Mouse (Mus musculus) erythroblast, embryonic 14.5 days (primary cell): ENCODE data around the gene Wnt10a. TPM values are rescaled to one million over a fixed set of nuclear protein-coding genes. Genes with fewer than 3 reads are reported as not detected.

Experiments
- H3K27me3 ChIP-seq: 2 replicates; pipeline ENCODE4 v1.6.1; 2012; ENCODE audit warnings: inconsistent platforms; ENCODE audit not compliant: control insufficient read depth
- H3K36me3 ChIP-seq: 2 replicates; pipeline ENCODE4 v1.6.1; 2012; ENCODE audit warnings: mild to moderate bottlenecking, inconsistent platforms; ENCODE audit not compliant: control insufficient read depth
- H3K4me1 ChIP-seq: 2 replicates; pipeline ENCODE4 v1.6.1; 2012; ENCODE audit warnings: inconsistent platforms; ENCODE audit not compliant: control insufficient read depth
- H3K4me3 ChIP-seq: replicated peaks from 2 replicates; pipeline ENCODE3; 2012; ENCODE audit warnings: moderate library complexity, mild to moderate bottlenecking, inconsistent platforms
- H3K9me3 ChIP-seq: 2 replicates; pipeline ENCODE4 v1.6.1; 2012; ENCODE audit warnings: low read length, inconsistent platforms, mixed read lengths; ENCODE audit not compliant: control insufficient read depth
- GATA1 ChIP-seq: IDR thresholded peaks from 2 replicates; pipeline ENCODE4 v1.6.1; 2012; ENCODE audit warnings: low read length, inconsistent platforms, mixed read lengths
- TAL1 ChIP-seq: IDR thresholded peaks from 3 replicates; pipeline ENCODE4 v1.6.1; 2012; ENCODE audit warnings: low read length, inconsistent platforms, mixed read lengths
- polyA plus RNA-seq: library from polyadenylated mRNA; stranded (reverse); fragments of >175 nt; gene quantifications from 2 replicates; pipeline ENCODE4 v1.2.3, GENCODE M21; 2012

The Wnt10a gene
- polyA plus RNA-seq, 1 experiment, result 0.04 TPM

DNA sequence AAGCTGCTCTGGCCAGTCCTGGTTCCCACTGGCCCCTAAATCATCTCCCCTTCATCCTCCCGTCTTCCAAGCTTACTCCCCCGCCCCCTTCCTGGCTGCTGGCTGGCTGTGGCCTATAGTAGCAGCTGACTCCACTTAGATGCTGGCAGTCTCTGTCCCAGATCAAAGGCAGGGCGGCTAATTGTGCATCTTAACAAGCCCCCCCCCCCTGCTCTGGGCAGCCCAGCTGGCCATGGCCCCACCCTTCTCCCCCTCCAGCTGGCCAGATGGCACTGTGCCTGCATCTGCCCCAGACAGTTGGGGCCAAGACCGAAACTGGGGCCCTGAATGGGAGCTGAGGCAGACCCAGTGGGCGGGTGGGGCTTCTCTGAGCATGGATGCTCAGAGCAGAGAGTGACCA is 6.1 kb downstream of the Wnt10a start:
- H3K36me3 ChIP-seq, result no peaks in the 10 kb centered on the region
- H3K9me3 ChIP-seq, result no peaks in the 10 kb centered on the region
- H3K27me3 ChIP-seq, result peaks cover 97% of the 10 kb centered on the region
- no peaks in the 10 kb centered on the region for H3K4me1 ChIP-seq
- H3K4me3 ChIP-seq, result no peak overlapping the region
- TF ChIP-seq GATA1, result no peak
- no peak for TF ChIP-seq TAL1

DNA sequence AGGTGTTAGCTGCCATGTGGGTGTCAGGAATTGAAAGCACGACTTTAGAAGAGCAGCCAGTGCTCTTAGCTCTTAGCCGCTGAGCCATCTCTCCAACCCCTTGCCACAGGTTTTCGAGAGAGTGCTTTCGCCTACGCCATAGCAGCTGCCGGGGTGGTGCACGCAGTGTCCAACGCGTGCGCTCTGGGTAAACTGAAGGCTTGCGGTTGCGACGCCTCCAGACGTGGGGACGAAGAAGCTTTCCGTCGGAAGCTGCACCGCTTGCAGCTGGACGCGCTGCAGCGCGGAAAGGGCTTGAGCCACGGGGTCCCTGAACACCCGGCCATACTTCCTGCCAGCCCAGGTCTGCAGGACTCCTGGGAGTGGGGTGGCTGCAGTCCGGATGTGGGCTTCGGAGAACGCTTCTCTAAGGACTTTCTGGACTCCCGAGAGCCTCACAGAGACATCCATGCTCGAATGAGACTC is 9.1 kb downstream of the Wnt10a start:
- no peaks in the 10 kb centered on the region for H3K36me3 ChIP-seq
- TF ChIP-seq GATA1 (no peak), TAL1 (no peak)
- H3K4me1 ChIP-seq, result no peaks in the 10 kb centered on the region
- H3K4me3 ChIP-seq, result no peak overlapping the region
- H3K27me3 ChIP-seq, result peaks cover 97% of the 10 kb centered on the region
- no peaks in the 10 kb centered on the region; the same call in 1 of the 2 replicates for H3K9me3 ChIP-seq

DNA sequence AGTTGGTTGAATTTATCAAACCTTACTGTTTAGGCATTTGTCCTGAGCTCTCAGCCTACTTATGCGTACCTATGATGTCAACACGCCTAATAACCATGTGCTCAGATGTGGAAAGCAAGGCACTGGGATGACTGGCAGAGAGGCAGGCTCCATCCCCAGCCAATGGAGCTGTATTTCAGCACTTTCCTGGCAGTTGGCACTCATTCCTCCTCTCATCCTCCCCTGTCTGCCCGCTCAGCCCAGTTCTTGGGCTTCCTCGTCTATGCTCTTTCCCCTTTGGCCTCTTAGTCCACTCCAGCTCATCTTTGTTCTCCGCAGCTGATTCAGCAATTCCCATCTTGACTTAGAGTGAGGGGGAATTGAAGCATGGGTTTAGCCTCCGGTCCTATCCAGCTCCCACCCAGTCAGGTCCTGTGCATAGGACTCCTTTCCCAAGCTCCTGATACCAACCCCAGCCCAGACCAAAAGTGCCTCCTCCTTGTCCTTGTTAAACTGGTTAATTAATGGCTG is 10.4 kb downstream of the Wnt10a start:
- H3K27me3 ChIP-seq, result peaks cover 99% of the 10 kb centered on the region

DNA sequence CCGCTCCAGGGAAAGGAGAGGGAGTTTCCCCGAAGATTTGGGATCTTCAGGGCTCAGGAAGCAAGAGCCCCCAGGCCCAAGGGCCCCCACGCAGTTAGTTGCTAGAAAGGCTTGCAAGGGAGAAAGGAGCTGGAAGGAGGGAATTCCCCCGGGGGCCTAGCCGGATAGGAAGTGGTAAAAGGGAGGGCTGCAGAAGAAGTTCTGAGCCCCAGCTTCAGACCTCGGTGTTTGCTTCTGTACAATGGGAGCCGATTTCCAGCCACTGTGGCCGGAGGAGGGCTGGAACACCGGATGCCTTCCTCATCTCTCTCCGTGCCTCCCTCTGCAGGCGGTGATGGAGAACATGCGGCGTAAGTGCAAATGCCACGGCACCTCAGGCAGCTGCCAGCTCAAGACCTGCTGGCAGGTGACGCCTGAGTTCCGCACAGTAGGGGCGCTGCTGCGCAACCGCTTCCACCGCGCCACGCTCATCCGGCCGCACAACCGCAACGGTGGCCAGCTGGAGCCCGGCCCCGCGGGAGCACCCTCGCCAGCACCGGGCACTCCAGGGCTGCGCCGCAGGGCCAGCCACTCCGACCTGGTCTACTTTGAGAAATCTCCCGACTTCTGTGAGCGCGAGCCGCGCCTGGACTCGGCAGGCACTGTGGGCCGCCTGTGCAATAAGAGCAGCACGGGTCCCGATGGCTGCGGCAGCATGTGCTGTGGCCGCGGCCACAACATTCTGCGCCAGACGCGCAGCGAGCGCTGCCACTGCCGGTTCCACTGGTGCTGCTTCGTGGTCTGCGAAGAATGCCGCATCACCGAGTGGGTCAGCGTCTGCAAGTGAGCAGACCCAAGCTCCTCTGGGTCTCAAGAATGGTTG is 11.7 kb downstream of the Wnt10a start:
- TF ChIP-seq GATA1 (no peak), TAL1 (no peak)
- Histone ChIP-seq H3K36me3 (no peaks in the 10 kb centered on the region), H3K9me3 (no peaks in the 10 kb centered on the region; the same call in 1 of the 2 replicates), H3K27me3 (peaks cover 99% of the 10 kb centered on the region), H3K4me3 (no peak overlapping the region), H3K4me1 (no peaks in the 10 kb centered on the region)

More for the DNA sequence above, 10.4 kb downstream of the Wnt10a start:
- Histone ChIP-seq H3K36me3 (no peaks in the 10 kb centered on the region), H3K4me1 (no peaks in the 10 kb centered on the region), H3K4me3 (no peak overlapping the region), H3K9me3 (no peaks in the 10 kb centered on the region; the same call in 1 of the 2 replicates)
- no peak for TF ChIP-seq GATA1
- TF ChIP-seq TAL1, result no peak

DNA sequence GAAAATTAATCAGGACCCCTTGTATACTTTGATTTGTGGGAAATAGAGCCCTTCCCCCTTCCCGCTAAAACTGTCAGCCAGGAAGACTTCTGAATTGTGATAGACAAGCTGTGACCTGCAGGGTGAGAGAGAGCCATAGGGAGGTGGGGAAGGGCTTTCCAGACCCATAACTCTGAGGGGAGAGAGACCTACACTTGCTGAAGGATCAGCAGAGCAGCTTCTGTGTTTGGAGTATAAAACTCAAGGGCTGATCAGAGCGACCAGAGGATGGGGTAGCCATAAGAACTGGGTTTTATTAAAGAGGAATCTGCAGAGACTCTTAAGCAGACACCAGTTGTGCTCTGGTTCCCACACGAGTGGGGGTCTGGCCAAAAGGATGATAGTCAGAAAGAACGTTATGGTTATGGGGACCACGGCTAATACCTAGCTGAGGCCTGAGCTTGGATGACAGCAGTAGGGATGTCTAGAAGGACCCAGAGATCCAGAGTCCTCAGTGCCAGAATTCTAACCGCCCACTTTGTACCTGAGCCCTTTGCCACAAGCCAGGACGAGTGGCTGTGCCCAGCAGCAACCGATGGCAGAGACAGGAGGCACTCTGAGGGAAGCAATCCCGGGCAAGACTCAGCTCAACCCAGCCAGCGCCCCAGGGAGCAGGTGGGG is 13.0 kb downstream of the Wnt10a start:
- Histone ChIP-seq H3K27me3 (peaks cover 99% of the 10 kb centered on the region), H3K36me3 (no peaks in the 10 kb centered on the region), H3K9me3 (no peaks in the 10 kb centered on the region; the same call in 1 of the 2 replicates), H3K4me1 (no peaks in the 10 kb centered on the region), H3K4me3 (no peak overlapping the region)
- TF ChIP-seq TAL1 (no peak), GATA1 (no peak)

DNA sequence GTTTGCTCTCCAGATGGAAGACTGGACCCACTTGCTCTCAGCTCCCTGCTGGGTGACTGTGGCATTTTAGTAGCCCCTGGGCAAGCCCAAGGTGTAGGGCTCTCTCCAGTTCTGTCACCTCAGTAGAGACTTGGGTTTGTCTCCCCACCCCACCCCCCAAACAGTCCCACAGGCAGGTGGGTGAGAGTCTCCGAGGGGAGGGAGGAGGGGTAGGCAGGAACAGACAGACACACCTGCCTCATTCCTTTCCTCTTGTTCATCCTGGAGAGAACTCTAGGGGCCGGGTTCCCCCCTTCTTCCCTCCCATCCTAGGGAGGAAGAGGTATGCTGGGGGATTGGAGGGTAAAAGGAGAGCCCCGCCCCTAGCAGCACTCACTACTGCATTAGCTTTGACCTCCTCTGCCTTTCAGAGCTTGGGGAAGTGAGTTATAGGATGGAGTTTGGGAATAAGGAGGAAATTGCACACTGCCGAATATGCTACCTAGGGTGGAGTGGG is 14.1 kb downstream of the Wnt10a start:
- no peaks in the 10 kb centered on the region for H3K4me1 ChIP-seq
- TF ChIP-seq GATA1 (no peak), TAL1 (no peak)
- peaks cover 97% of the 10 kb centered on the region for H3K27me3 ChIP-seq

DNA sequence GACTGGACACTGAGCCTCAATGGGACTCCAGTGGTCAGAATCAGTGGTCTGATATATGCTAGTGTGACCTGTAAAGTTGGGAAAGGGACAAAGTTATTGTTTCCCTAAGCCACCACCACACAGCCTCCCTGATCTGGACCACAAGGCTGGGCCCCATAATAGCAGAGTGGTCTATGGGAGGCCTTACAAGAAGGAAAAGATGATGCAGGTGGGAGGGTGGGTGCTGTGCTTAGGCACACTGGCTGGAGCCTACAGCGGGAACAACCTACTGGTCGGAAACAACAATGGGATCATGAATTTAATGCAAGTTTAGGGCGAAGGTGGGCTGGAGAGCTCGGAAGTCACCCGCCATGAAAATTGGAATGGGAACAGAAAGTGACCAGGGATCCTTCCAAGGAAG is 14.5 kb downstream of the Wnt10a start:
- Histone ChIP-seq H3K4me3 (no peak overlapping the region), H3K36me3 (no peaks in the 10 kb centered on the region), H3K27me3 (peaks cover 93% of the 10 kb centered on the region), H3K9me3 (no peaks in the 10 kb centered on the region; the same call in 1 of the 2 replicates), H3K4me1 (no peaks in the 10 kb centered on the region)
- TF ChIP-seq TAL1 (no peak), GATA1 (no peak)

More for the DNA sequence above, 14.1 kb downstream of the Wnt10a start:
- Histone ChIP-seq H3K9me3 (no peaks in the 10 kb centered on the region; the same call in 1 of the 2 replicates), H3K36me3 (no peaks in the 10 kb centered on the region), H3K4me3 (no peak overlapping the region)

DNA sequence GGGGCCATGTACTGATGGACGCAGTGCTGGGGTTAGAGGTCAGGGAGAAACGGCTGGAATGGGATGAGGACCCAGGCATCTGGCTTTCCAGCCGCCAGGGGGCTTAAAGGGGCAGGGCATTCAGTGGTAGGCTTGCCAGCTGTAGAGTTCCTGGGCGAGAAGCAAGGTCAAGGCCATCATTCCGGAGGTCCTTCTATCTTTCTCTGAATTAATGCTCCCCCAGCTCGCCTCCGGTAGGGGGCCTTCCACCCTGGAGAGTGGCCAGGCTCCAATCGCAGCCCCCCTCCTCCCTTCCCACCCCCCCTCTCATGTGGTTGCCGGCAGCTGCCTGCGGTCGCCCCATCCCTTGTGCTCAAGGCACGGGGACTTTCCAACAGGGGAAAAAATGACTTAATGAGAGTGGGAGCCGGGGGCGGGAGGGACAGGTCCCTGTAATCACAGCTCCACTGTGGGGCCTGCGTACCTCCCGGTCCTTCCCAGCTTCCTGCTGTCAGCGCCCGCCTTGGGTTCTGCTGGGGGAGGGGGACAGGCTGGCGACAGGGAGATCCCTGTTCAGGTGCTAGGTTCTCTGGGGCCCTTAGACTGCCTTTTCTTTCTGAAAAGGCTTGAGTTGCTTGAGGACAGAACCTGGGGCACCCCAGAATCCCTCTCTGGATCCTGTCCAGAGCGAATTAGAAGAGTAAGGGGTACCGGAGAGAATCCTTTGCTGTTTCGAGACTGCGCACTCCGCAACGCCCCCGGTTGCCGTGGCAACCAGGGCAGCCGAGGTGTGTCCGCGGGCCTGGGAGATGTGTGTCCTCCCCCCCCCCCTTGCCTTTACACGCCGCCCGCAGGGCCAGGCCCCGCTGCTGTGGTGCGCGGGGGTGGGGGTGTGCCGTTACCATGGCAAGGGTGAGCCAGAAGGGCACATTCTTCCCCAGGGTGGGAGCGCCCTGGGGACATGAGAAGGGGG is 15.3 kb downstream of the Wnt10a start:
- no peak overlapping the region for H3K4me3 ChIP-seq
- no peaks in the 10 kb centered on the region for H3K4me1 ChIP-seq
- no peak for TF ChIP-seq TAL1
- TF ChIP-seq GATA1, result no peak
- H3K36me3 ChIP-seq, result no peaks in the 10 kb centered on the region
- H3K27me3 ChIP-seq, result peaks cover 90% of the 10 kb centered on the region
- no peaks in the 10 kb centered on the region; the same call in 1 of the 2 replicates for H3K9me3 ChIP-seq
